Mouse (Mus musculus) testis, postnatal 10 days (tissue): ENCODE data around the gene Ndufb6.
"Not testable (repeated sequence)": the region's sequence is repeated elsewhere in the genome, so short reads cannot be mapped to it uniquely, and the experiment has no call there.

ENCODE experiments used
- DNase-seq: peaks from one replicate; pipeline ENCODE4 v3.0.0; 2021; ENCODE audit warnings: low spot score

The Ndufb6 gene

GRCm38 (mm10) chr4:40279276-40279900 is at the start of gene Ndufb6:
Gene Ndufb6, minus strand, starts transcription at chr4:40279421.
- DNase-seq: peak; percentile 99

GRCm38 (mm10) chr4:40327161-40327560 is 47.9 kb upstream of the Ndufb6 start:
- DNase-seq: no peak

GRCm38 (mm10) chr4:40324620-40325019 is 45.4 kb upstream of the Ndufb6 start:
- no peak for DNase-seq

- DNase-seq: no peak
Measured at GRCm38 (mm10) chr4:40317404-40317803, 38.2 kb upstream of the Ndufb6 start.

GRCm38 (mm10) chr4:40313026-40313425 is 33.8 kb upstream of the Ndufb6 start:
- no peak for DNase-seq

GRCm38 (mm10) chr4:40312213-40312612 is 33.0 kb upstream of the Ndufb6 start:
- no peak for DNase-seq

- DNase-seq: no peak
Measured at GRCm38 (mm10) chr4:40310796-40311383, 31.7 kb upstream of the Ndufb6 start.

- DNase-seq: no peak
Measured at GRCm38 (mm10) chr4:40309682-40310081, 30.5 kb upstream of the Ndufb6 start.

GRCm38 (mm10) chr4:40302445-40303125 is 23.4 kb upstream of the Ndufb6 start:
- no peak for DNase-seq

- DNase-seq: peak; percentile 73
Measured at GRCm38 (mm10) chr4:40301076-40301789, 22.0 kb upstream of the Ndufb6 start.

- DNase-seq: no peak
Measured at GRCm38 (mm10) chr4:40299169-40299568, 19.9 kb upstream of the Ndufb6 start.

- DNase-seq: not testable (repeated sequence)
Measured at GRCm38 (mm10) chr4:40291511-40291910, 12.3 kb upstream of the Ndufb6 start.

GRCm38 (mm10) chr4:40289046-40289445 is 9.8 kb upstream of the Ndufb6 start:
- no peak for DNase-seq

- no peak for DNase-seq
Measured at GRCm38 (mm10) chr4:40287415-40287814, 8.2 kb upstream of the Ndufb6 start.

- peak; percentile 82 for DNase-seq
Measured at GRCm38 (mm10) chr4:40285582-40285981, 6.4 kb upstream of the Ndufb6 start.

- DNase-seq: no peak
Measured at GRCm38 (mm10) chr4:40278880-40279275, 343 bp downstream of the Ndufb6 start.

- DNase-seq: peak; percentile 94
Measured at GRCm38 (mm10) chr4:40269430-40270032, 9.7 kb downstream of the Ndufb6 start, which contains the start of the genes Smim27 and Topors. Gene Smim27, plus strand, starts transcription at chr4:40269579. Gene Topors, minus strand, starts transcription at chr4:40269850.

- peak; percentile 56 for DNase-seq
Measured at GRCm38 (mm10) chr4:40268835-40269234, 10.4 kb downstream of the Ndufb6 start.

GRCm38 (mm10) chr4:40268204-40268813 is 10.9 kb downstream of the Ndufb6 start:
- DNase-seq: peak; percentile 95

GRCm38 (mm10) chr4:40267681-40268080 is 11.5 kb downstream of the Ndufb6 start:
- no peak for DNase-seq

- no peak for DNase-seq
Measured at GRCm38 (mm10) chr4:40264321-40264720, 14.9 kb downstream of the Ndufb6 start.
